Mouse (Mus musculus) mature B cell (primary cell): ENCODE results near the gene Ttll11.

Experiments
- in situ Hi-C: fragments of 300-500 bp; cut with MboI; formaldehyde crosslinking; loops from 2 replicates; pipeline ENCODE4 v1.14.3; 2019

Gene Ttll11

GRCm38 (mm10) chr2:35827886-35828285 is 151.8 kb downstream of the Ttll11 start:
- in situ Hi-C loops: no loop called here

- in situ Hi-C loops: no loop called here
Measured at GRCm38 (mm10) chr2:35825157-35825556, 154.6 kb downstream of the Ttll11 start.

GRCm38 (mm10) chr2:35823589-35823988 is 156.1 kb downstream of the Ttll11 start:
- in situ Hi-C loops: no loop called here

- in situ Hi-C loops: no loop called here
Measured at GRCm38 (mm10) chr2:35818883-35819282, 160.8 kb downstream of the Ttll11 start.

- in situ Hi-C loops: no loop called here
Measured at GRCm38 (mm10) chr2:35816056-35816661, 163.6 kb downstream of the Ttll11 start.

- in situ Hi-C loops: no loop called here
Measured at GRCm38 (mm10) chr2:35812561-35812933, 167.2 kb downstream of the Ttll11 start.

GRCm38 (mm10) chr2:35811801-35812560 is 167.7 kb downstream of the Ttll11 start:
- in situ Hi-C loops: no loop called here

GRCm38 (mm10) chr2:35810027-35810426 is 169.7 kb downstream of the Ttll11 start:
- in situ Hi-C loops: no loop called here

- in situ Hi-C loops: no loop called here
Measured at GRCm38 (mm10) chr2:35809141-35809540, 170.6 kb downstream of the Ttll11 start.

GRCm38 (mm10) chr2:35805881-35806280 is 173.8 kb downstream of the Ttll11 start:
- in situ Hi-C loops: no loop called here

GRCm38 (mm10) chr2:35803095-35803494 is 176.6 kb downstream of the Ttll11 start:
- in situ Hi-C loops: no loop called here

GRCm38 (mm10) chr2:35801759-35802158 is 178.0 kb downstream of the Ttll11 start:
- in situ Hi-C loops: no loop called here

GRCm38 (mm10) chr2:35799073-35799472 is 180.6 kb downstream of the Ttll11 start:
- in situ Hi-C loops: no loop called here

GRCm38 (mm10) chr2:35797998-35798397 is 181.7 kb downstream of the Ttll11 start:
- in situ Hi-C loops: no loop called here

- in situ Hi-C loops: no loop called here
Measured at GRCm38 (mm10) chr2:35789362-35790326, 190.1 kb downstream of the Ttll11 start.

- in situ Hi-C loops: no loop called here
Measured at GRCm38 (mm10) chr2:35785877-35786276, 193.8 kb downstream of the Ttll11 start.

GRCm38 (mm10) chr2:35783368-35783767 is 196.3 kb downstream of the Ttll11 start:
- in situ Hi-C loops: no loop called here

- in situ Hi-C loops: no loop called here
Measured at GRCm38 (mm10) chr2:35779266-35779665, 200.4 kb downstream of the Ttll11 start.

- in situ Hi-C loops: no loop called here
Measured at GRCm38 (mm10) chr2:35776935-35777334, 202.8 kb downstream of the Ttll11 start.

- in situ Hi-C loops: no loop called here
Measured at GRCm38 (mm10) chr2:35775651-35776055, 204.1 kb downstream of the Ttll11 start.

GRCm38 (mm10) chr2:35770541-35770940 is 209.2 kb downstream of the Ttll11 start:
- in situ Hi-C loops: no loop called here

GRCm38 (mm10) chr2:35769398-35769797 is 210.3 kb downstream of the Ttll11 start:
- in situ Hi-C loops: no loop called here
